Mouse (Mus musculus) small intestine, adult 10 weeks (tissue): ENCODE data around the gene Rnf181. TPM values are rescaled to one million over a fixed set of nuclear protein-coding genes. Genes with fewer than 3 reads are reported as not detected.

Experiments used
- polyA plus RNA-seq: library from polyadenylated mRNA; stranded (reverse); fragments of 350-450 nt; fragmentation: Illumina TruSeq; extraction: RNeasy Lipid Tissue Mini Kit (QIAGEN cat#74804); gene quantifications from one replicate; pipeline ENCODE4 v1.2.3, GENCODE M21; 2014; ENCODE audit warnings: low replicate concordance

Gene Rnf181
- 189 TPM for polyA plus RNA-seq

DNA sequence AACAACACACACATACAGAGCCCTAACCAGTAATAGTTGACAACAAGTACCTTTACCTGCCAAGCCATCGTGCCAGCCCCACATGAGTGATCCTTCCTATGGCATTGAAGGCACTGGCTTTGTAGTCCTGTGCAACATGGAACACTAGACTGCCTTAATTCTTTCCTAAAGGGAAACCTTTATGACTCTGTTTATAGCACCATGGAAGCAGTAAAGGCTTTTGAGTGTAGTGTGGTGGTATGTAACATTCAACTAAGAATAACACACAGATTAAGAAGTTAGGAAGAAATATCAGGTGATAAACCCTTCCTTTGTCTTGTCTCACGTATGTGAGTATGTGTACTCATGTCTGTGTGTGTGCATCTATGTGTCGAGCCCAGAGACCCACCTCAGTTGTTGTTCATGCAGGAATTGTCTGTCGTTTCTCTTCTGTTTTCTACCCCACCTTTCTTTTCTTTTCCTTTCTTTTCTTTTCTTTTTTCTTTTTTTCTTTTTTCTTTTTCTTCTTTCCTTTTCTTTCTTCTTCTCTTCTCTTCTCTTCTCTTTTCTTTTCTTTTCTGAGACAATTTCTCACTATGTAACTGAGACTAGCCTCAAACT lies at the start of gene Rnf181:
TSS of gene Rnf181 (minus strand) at position 113 of the 600 bp plus-strand sequence.

DNA sequence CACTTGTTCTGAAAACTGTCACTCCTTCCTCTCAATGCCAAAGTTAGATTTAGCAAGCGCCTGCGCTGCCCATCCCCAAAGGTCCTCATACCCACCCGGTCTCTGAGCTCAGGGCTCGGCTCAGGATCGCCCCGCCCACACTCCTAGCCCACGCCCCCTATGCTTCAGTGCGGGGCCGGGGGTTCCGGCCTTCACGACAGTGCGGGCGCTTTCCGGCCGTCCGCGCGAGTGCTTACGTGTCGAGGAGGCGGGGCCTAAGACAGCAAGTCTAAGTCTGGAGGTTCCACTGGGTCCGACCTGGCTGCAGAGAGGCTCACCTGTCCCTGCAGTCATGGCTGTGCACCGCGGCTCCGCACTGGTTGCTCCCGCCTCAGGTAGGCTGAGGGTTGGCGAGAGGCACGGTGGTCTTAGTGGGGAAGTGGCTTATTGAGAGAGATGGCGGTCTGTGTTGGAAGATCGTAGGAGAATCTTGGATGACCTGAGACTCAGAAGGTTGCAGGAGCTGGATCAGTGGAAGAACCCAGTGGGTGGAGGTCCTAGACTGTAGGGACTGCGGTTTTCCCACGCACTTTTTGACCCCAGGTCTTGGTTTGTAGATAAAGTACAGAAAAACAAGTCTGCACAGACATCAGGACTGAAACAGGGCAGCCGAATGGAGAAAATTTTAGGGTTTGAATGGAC lies 47.5 kb upstream of the Rnf181 start, which contains the start of gene Ggcx:
TSS of gene Ggcx (plus strand) at position 233 of the 681 bp plus-strand sequence.

DNA sequence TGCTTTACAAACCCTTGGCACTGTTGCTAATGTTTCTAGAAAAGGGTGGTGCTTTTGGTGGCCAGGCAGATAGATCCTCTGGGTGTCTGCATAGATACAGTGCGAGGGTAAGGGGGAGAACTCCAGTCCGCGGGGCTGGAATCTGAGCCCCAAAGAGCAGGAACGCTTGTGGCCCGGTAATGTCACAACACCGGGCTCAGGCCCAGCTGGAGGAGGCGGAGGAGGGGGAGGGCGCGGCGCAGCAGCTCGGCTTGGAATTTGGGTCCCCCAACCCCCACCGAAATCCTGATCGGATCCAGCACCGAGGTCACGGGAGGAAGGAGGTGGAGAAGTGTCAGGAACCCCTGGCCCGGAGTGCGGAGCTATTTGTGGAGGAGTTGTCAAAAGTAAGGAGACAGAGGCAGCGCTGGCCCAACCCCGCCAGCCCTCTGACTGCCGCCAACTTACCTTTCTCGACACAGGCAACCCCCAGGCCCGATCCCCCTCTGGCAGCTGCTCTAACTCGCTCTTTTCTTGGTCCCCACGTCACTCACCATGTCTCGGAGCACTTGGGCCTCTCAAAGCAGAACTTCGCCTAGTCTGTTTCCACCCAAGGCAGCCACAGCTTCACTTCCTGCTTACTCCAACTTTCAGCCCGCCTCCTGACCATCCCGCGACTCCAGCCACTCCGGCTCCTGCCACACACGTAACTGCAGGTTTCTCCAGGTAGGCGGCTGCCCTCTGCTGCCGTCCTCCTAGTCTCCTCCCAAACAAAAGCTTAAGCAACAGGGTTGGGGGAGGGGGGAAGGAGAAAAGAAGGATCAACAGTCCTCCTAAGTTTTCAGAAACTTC lies 23.4 kb upstream of the Rnf181 start, which contains the start of gene Vamp8:
TSS of gene Vamp8 (minus strand) at position 763 of the 831 bp plus-strand sequence.

DNA sequence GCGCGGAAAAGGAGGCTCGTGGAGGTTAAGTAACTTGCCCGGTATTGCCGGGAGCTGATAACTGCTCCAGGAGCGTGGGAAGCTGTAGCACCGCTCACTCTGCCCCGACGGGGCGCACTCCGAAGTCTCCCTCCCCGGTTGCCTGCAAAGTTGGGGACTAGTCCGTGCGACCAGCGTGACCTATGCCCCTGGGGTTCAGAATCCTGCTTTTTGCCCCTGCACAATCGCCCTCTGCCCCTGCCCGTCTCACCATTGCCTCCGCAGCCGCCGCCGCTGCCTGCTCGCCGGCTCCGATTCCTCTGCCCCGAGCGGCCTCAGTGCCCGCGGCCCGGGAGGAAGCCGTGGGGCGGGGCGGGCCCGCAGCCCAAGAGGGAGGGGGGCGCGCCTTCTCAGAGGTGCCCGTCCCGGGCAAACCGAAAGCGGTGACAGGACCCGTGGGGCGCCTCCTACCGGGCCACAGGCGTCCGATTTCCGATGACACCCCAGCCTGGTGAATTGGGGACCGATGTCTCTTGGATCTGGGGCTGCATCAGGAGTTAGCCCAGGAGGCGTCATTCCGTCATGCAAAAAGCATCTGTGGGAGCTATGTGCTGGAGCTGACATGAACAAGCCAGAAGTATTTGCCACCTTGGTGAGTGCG lies 13.5 kb upstream of the Rnf181 start, which contains the start of gene Vamp5:
TSS of gene Vamp5 (minus strand) at position 338 of the 640 bp plus-strand sequence.

DNA sequence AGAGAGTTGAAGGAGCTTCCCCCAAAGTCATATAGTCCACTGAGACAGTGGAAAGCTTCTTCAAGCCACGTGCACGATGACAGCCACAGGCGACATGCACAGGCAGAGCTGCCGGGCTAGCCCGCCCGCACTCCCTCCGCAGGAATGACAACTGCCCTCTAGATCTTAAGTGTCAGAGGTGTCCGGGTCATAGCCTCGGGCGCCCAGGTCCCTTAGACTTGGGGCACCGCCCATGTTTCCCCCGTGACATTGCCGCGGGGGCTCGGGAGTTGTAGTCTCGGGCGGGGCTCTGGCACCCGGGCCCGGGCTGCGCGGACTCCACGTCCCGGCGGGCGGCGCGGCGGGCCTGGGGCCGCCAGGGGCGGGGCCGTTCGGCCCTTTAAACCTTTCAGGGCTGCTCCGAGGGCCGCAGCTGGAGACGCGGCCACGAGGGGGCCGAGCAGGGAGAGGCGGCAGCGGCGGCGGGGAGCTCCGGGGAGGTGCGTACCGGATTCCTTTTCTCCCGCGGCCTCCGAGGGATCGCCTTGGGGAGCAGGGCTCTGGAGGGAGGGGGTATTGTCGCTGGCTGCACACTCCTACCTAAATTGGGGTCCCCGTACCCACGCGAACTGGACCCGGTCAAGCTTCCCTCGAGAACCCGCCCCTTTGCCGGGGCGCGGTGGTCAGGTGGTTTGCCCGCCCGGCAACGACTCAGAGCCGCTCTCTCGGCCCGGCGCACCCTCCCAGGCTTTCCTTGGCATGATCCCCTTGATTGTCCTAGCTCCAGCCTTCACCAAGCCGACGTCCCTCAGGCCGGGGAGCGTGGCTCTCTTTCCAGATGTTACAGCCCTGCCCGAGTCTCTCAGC lies 11.5 kb downstream of the Rnf181 start, which contains the start of gene Tmem150a:
TSS of gene Tmem150a (plus strand) at position 382 of the 846 bp plus-strand sequence.

DNA sequence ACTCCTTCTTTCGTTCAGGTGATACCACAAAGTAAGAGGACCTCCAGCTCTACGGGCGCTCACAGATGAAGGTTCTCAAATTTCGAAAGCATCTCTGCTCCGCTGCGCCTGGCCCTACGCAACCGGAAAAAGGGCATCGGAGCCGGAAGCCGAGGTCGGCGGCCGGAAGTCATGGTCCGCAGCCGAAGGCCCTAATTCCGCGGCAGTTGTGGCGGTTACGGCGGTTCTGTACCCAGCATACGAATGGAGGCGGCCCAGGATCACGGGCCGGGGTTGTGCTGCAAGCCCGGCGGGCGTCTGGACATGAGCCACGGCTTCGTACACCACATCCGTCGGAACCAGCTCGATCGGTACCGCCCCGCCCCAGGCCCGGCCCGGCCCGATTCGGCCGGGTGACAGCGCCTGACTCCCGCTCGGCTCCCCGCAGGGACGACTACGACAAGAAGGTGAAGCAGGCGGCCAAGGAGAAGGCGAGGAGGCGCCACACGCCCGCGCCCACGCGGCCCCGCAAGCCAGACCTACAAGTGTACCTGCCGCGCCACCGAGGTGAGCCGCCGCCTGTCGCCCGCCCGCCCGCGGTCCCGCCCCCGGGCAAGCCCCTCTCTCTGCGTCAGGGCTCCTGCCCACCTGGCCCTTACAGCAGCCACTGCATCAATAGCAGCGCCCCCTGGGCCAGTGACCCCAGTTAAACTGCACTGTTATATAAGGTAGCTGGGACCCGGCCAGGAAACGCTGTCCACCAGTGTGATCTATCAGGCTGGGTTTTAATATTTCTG lies 19.4 kb downstream of the Rnf181 start, which contains the start of gene 0610030E20Rik:
TSS of gene 0610030E20Rik (plus strand) at position 152 of the 776 bp plus-strand sequence.

DNA sequence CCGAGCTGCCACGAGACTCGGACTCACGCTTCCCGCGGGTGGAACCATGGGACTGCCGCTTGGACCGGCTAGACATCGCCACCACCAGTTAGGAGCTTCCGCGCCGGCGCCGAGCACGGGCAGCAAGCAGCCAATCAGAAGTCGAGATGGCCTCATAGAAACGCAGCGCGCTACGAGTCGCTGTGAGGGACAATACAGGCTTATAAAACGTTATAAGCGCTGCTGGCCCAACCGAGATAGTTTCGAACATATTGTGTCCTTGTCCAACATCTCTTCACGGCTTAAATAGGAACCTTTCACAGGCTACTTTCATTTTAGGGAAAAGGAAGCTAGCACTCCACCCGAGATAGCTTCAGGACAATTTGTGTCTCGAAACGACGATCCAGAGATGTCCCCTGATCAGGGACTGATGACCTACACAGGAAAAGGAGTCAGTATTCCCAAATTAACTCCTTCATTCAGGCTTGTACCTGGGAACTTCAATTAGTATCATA lies 21.6 kb downstream of the Rnf181 start, which contains the start of gene Usp39:
TSS of gene Usp39 (minus strand) at position 111 of the 494 bp plus-strand sequence.

Other genes with a start within 250 kb of the Rnf181 start
- not detected for gene Atoh8, start 131.4 kb downstream of the Rnf181 start, polyA plus RNA-seq
- gene Sftpb, start 62.3 kb downstream of the Rnf181 start, polyA plus RNA-seq, result not detected
- gene Usp39, start 21.8 kb downstream of the Rnf181 start, polyA plus RNA-seq, result 43.6 TPM
- gene 0610030E20Rik, start 19.6 kb downstream of the Rnf181 start, polyA plus RNA-seq, result 57.5 TPM
- 0.67 TPM for gene Tmem150a, start 11.5 kb downstream of the Rnf181 start, polyA plus RNA-seq
- 0.26 TPM for gene Vamp5, start 13.5 kb upstream of the Rnf181 start, polyA plus RNA-seq
- 93.1 TPM for gene Vamp8, start 23.7 kb upstream of the Rnf181 start, polyA plus RNA-seq
- 7.6 TPM for gene Ggcx, start 47.4 kb upstream of the Rnf181 start, polyA plus RNA-seq
- 279 TPM for gene Mat2a, start 72.6 kb upstream of the Rnf181 start, polyA plus RNA-seq
- gene Sh2d6, start 154.8 kb upstream of the Rnf181 start, polyA plus RNA-seq, result 0.41 TPM
- not detected for gene Capg, start 177.4 kb upstream of the Rnf181 start, polyA plus RNA-seq
- 13.5 TPM for gene Elmod3, start 231.5 kb upstream of the Rnf181 start, polyA plus RNA-seq
- gene Retsat, start 231.5 kb upstream of the Rnf181 start, polyA plus RNA-seq, result 47.4 TPM